Mouse (Mus musculus): ENCODE results near the gene Mindy4.

GRCm38 (mm10) chr6:55232524-55233264, 29.5 kb downstream of the Mindy4 start:
- TF ChIP-seq CTCF (conservative IDR thresholded peaks at IDR 0.05 in 1 of 2, IDR thresholded peaks at IDR 0.05 in 1 of 2; ENCODE audit: low read depth in 2 of 2, low read length in 2 of 2), result peak; percentile 74 to 86
- TF ChIP-seq HCFC1 (IDR thresholded peaks at IDR 0.05; ENCODE audit: low read depth, low read length), result no peak
- peak; percentile 85 for TF ChIP-seq RAD21 (IDR thresholded peaks at IDR 0.05; ENCODE audit: low read depth, low read length)
- TF ChIP-seq BHLHE40 (IDR thresholded peaks at IDR 0.05; ENCODE audit: low read depth, low read length), result no peak
- no peak for TF ChIP-seq EP300 (IDR thresholded peaks at IDR 0.05; ENCODE audit: low read length)
- no peak for TF ChIP-seq UBTF (IDR thresholded peaks at IDR 0.05; ENCODE audit: low read depth, low read length)
- TF ChIP-seq POLR2AphosphoS2 (IDR thresholded peaks at IDR 0.05; ENCODE audit: low read depth, low read length), result no peak
- no peak for TF ChIP-seq TCF12 (IDR thresholded peaks at IDR 0.05; ENCODE audit: low read depth, low read length)
- TF ChIP-seq POLR2A (IDR thresholded peaks at IDR 0.05; ENCODE audit: low read depth, low read length), result no peak
- TF ChIP-seq USF2 (conservative IDR thresholded peaks at IDR 0.05; ENCODE audit: low read depth, low read length), result no peak
- no peak for TF ChIP-seq KAT2A (IDR thresholded peaks at IDR 0.05; ENCODE audit: insufficient replicate concordance, low read length)
- TF ChIP-seq ZKSCAN1 (IDR thresholded peaks at IDR 0.05; ENCODE audit: borderline replicate concordance, low read depth, low read length), result no peak
- no peak for TF ChIP-seq ETS1 (conservative IDR thresholded peaks at IDR 0.05; ENCODE audit: low read depth, low read length)
